Mouse (Mus musculus): ENCODE data around the gene Sypl. TPM values are rescaled to one million over a fixed set of nuclear protein-coding genes. Genes with fewer than 3 reads are reported as not detected.
A peak's percentile ranks its signal among the peaks of the same experiment; 100 is the strongest.

Sypl gene
- polyA plus RNA-seq, 1 experiment from 2014 or later: 50.3 TPM

GRCm38 (mm10) chr12:32924245-32924644, 29.4 kb upstream of the Sypl start:
- WGBS: 38% methylated on average over 3 of the region's 3 CpGs
- no peak for DNase-seq (ENCODE audit: low spot score)
- Histone ChIP-seq H3K27me3 (replicated peaks; ENCODE audit: low read depth, poor library complexity, severe bottlenecking) (no peaks in the 10 kb centered on the region; the same call in 1 of the 2 replicates), H3K27ac (replicated peaks) (no peak overlapping the region), H3K4me3 (no peak overlapping the region), H3K9me3 (no peaks in the 10 kb centered on the region), H3K36me3 (replicated peaks) (no peaks in the 10 kb centered on the region), H3K4me1 (peaks cover 22% of the 10 kb centered on the region)

DNA sequence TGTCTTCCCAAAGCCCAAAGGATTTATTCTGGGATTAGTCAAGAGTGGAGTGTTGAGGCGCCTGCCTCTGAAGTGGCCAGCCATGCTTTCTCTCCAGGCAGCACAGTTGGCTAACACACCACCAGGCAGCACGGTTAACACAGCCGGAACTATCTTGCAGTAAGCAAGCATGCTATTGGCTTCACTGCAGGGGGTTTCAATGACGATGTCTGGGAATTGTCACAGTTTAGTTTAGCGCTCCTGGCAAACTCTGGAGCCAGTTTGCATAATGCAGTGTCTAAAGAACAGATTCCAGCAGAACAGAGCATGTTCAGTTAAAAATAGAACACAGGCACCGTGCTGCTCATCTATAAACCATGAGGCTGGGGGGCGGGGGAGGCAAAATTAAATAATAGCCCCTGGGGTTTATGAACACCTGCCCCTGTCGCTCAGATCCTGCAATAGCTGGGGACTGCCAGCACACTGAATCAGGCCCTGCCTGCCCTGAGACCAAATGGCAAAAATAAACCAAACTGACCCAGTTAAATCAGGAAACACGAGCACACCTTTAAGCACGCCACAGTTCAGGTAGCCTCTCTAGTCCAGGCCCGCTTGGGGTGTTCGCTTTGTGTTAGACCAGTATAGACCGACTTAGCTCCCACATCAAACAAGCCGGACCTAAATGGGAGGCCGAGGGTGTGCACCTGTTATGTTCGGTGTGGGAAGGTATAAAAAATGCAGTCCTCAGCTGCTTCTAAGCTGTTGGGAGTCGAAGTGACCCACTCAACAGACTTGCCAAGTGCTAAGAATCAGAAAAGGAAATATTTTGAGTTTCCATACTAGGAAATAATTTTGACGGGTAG, 27.1 kb upstream of the Sypl start:
- Histone ChIP-seq H3K9me3 (no peaks in the 10 kb centered on the region), H3K4me1 (peaks cover 21% of the 10 kb centered on the region), H3K36me3 (replicated peaks) (no peaks in the 10 kb centered on the region), H3K27me3 (replicated peaks; ENCODE audit: low read depth, poor library complexity, severe bottlenecking) (peaks cover 7% of the 10 kb centered on the region), H3K27ac (replicated peaks) (no peak overlapping the region), H3K4me3 (no peak overlapping the region)
- WGBS: 67% methylated on average over 18 of the region's 18 CpGs
- no peak for DNase-seq (ENCODE audit: low spot score)

- DNase-seq (ENCODE audit: low spot score): no peak
- WGBS: 86% methylated on average over 10 of the region's 10 CpGs
- Histone ChIP-seq H3K27me3 (replicated peaks; ENCODE audit: low read depth, poor library complexity, severe bottlenecking) (peaks cover 7% of the 10 kb centered on the region), H3K36me3 (replicated peaks) (no peaks in the 10 kb centered on the region), H3K9me3 (no peaks in the 10 kb centered on the region), H3K4me3 (no peak overlapping the region), H3K27ac (replicated peaks) (no peak overlapping the region), H3K4me1 (peaks cover 21% of the 10 kb centered on the region)
Observed at GRCm38 (mm10) chr12:32927231-32927835, 26.4 kb upstream of the Sypl start.

- no peak for DNase-seq (ENCODE audit: low spot score)
- H3K27ac ChIP-seq (replicated peaks): no peak overlapping the region; the same call in 1 of the 2 replicates
- 18% methylated on average over 3 of the region's 3 CpGs for WGBS
Observed at GRCm38 (mm10) chr12:32928180-32928579, 25.5 kb upstream of the Sypl start.

DNA sequence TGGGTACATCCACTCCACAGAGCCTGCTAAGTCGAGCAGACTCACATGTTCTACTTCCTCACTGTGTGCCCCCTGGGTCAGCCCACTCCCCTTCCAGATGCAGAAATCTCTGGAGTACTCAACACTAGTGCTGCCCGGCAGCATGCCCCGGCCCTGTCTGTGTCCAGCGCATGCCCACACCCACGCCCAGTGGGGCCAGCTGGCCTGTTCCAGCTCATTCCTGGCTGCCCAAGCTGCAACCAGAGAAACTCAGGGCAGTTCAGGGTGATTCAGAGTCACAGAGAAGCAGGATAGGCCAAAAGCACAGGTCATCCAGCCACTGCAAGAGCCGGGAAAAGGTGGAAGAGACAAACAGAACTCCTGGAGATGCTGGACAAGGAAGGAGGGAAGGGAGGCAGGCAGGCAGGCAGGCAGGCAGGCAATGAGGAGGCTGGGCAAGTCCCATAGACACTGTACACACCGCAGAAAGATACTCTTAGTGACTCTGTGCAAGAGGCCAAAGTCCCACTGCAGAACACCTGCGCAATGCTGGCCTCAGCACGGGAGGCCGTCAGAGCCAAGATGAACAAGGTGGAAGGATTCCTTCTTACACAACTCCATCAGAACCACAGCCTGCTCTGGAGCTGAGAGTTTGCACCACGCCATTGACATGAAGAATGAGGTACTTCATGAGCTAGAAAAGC, 23.7 kb upstream of the Sypl start:
- Histone ChIP-seq H3K9me3 (no peaks in the 10 kb centered on the region), H3K4me1 (peaks cover 17% of the 10 kb centered on the region), H3K36me3 (replicated peaks) (no peaks in the 10 kb centered on the region), H3K27ac (replicated peaks) (peak overlapping the region; percentile 19; the same call in 1 of the 2 replicates), H3K4me3 (no peak overlapping the region), H3K27me3 (replicated peaks; ENCODE audit: low read depth, poor library complexity, severe bottlenecking) (peaks cover 7% of the 10 kb centered on the region)
- 88% methylated on average over 11 of the region's 11 CpGs for WGBS
- no peak for DNase-seq (ENCODE audit: low spot score)

More at GRCm38 (mm10) chr12:32928180-32928579, 25.5 kb upstream of the Sypl start:
- Histone ChIP-seq H3K4me1 (peaks cover 21% of the 10 kb centered on the region), H3K36me3 (replicated peaks) (no peaks in the 10 kb centered on the region), H3K4me3 (no peak overlapping the region), H3K27me3 (replicated peaks; ENCODE audit: low read depth, poor library complexity, severe bottlenecking) (peaks cover 7% of the 10 kb centered on the region), H3K9me3 (no peaks in the 10 kb centered on the region)

DNA sequence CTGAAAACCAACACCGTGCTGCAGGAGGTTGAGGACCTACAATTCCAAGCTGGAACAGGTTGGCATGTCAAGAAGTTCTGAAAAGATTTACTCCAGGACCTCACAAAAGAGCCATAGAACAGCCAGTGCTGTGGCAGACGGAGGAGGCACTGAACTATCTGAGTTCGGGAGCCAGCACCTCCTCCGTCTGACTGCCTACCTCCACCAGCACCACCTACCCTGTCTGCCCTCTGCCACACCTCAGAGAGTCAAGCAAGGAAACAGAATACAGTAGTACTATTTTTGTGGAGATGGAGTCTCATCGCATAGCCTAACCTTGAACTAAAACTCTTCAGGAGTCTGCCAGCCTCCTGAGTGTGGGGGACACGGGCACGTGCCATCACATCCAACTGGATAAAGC, 23.1 kb upstream of the Sypl start:
- WGBS: 90% methylated on average over 7 of the region's 7 CpGs
- no peaks in the 10 kb centered on the region for H3K36me3 ChIP-seq (replicated peaks)
- peaks cover 17% of the 10 kb centered on the region for H3K4me1 ChIP-seq
- peaks cover 7% of the 10 kb centered on the region for H3K27me3 ChIP-seq (replicated peaks; ENCODE audit: low read depth, poor library complexity, severe bottlenecking)
- no peaks in the 10 kb centered on the region for H3K9me3 ChIP-seq
- no peak overlapping the region for H3K4me3 ChIP-seq
- H3K27ac ChIP-seq (replicated peaks): no peak overlapping the region
- DNase-seq (ENCODE audit: low spot score): no peak

- DNase-seq (ENCODE audit: low spot score): no peak
- no peaks in the 10 kb centered on the region for H3K4me1 ChIP-seq
- no peak overlapping the region for H3K27ac ChIP-seq (replicated peaks)
- WGBS: 82% methylated on average over 4 of the region's 4 CpGs
- no peaks in the 10 kb centered on the region for H3K27me3 ChIP-seq (replicated peaks; ENCODE audit: low read depth, poor library complexity, severe bottlenecking)
- no peaks in the 10 kb centered on the region for H3K9me3 ChIP-seq
- no peak overlapping the region for H3K4me3 ChIP-seq
- no peaks in the 10 kb centered on the region for H3K36me3 ChIP-seq (replicated peaks)
Observed at GRCm38 (mm10) chr12:32936246-32936946, 17.3 kb upstream of the Sypl start.

DNA sequence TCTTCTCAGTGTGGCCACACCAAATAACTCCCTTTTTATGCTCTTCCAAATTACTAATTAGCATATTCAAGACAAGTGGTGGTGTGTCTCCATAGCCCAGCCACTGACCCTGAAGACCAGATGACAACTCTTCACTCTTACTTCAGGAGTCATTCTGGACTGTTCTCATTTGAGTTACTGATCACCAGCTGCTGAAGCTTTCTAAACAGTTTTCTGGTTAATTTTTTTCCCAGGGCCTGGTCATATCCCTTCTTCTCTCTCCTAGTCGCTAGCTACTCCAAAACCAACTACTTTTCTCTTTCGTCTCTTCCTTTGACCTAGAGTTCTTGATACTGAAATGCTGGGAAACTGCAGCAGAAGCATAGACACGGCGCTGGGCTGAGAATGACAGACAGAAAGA, 12.6 kb upstream of the Sypl start:
- H3K9me3 ChIP-seq: no peaks in the 10 kb centered on the region
- no peaks in the 10 kb centered on the region for H3K27me3 ChIP-seq (replicated peaks; ENCODE audit: low read depth, poor library complexity, severe bottlenecking)
- no peaks in the 10 kb centered on the region for H3K4me1 ChIP-seq
- H3K36me3 ChIP-seq (replicated peaks): no peaks in the 10 kb centered on the region
- WGBS: 89% methylated on average over 4 of the region's 4 CpGs
- H3K27ac ChIP-seq (replicated peaks): no peak overlapping the region
- DNase-seq (ENCODE audit: low spot score): no peak
- H3K4me3 ChIP-seq: no peak overlapping the region

- WGBS: 78% methylated on average over 4 of the region's 4 CpGs
- Histone ChIP-seq H3K4me1 (no peaks in the 10 kb centered on the region), H3K4me3 (no peak overlapping the region), H3K27ac (replicated peaks) (no peak overlapping the region), H3K27me3 (replicated peaks; ENCODE audit: low read depth, poor library complexity, severe bottlenecking) (no peaks in the 10 kb centered on the region), H3K9me3 (no peaks in the 10 kb centered on the region), H3K36me3 (replicated peaks) (no peaks in the 10 kb centered on the region)
- no peak for DNase-seq (ENCODE audit: low spot score)
Observed at GRCm38 (mm10) chr12:32943347-32943746, 10.3 kb upstream of the Sypl start.

DNA sequence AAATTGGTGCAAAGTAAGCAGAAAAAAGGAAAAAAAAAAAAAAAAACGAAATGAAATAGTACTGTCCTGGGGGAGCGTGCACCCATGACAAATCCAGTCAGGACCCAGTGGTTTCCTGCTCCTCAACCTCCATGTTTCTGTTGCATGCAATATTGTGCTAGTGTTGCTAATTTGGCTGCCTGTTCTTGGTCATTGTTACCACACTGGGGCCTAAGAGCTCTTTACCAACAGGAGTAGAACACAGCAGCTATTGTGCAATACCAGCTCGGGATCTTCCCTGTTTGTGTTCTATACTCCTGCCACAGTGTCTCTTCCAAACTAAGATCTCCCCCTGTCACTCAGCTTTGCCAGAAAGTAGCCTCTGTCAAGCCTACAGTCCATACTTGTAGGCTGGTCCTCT, 9.7 kb upstream of the Sypl start:
- no peaks in the 10 kb centered on the region for H3K4me1 ChIP-seq
- no peak overlapping the region for H3K4me3 ChIP-seq
- no peak for DNase-seq (ENCODE audit: low spot score)
- no peak overlapping the region for H3K27ac ChIP-seq (replicated peaks)
- no peaks in the 10 kb centered on the region for H3K9me3 ChIP-seq
- 69% methylated on average over 3 of the region's 3 CpGs for WGBS
- no peaks in the 10 kb centered on the region for H3K27me3 ChIP-seq (replicated peaks; ENCODE audit: low read depth, poor library complexity, severe bottlenecking)
- no peaks in the 10 kb centered on the region for H3K36me3 ChIP-seq (replicated peaks)

DNA sequence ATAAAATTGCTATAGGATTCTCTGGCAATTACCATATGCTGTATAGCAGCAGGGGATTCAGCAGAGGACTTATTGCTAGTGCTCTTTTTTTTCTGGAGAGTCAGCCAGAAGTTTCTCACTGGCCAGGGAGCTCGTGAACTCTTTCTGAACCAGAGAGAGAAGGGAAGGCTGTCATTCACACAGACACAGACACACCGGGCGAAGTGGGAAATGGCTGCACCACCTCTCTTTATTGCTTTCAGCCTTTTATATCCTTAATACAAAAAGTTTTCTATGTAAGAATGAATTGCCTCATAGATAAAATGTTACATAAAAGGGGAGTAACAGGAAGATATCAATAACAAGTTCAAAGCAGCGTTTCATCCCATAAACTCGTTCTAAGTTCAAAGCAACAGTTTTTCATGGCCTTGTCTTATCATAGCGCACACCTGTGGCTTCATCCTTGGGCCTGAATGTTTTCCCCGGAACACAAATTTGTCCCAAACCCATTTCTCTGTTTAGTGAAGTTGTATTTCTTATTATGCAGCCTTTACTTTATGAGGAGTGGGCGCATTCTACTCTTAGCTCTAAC, 8.7 kb upstream of the Sypl start:
- H3K4me3 ChIP-seq: no peak overlapping the region
- no peaks in the 10 kb centered on the region for H3K27me3 ChIP-seq (replicated peaks; ENCODE audit: low read depth, poor library complexity, severe bottlenecking)
- no peak overlapping the region for H3K27ac ChIP-seq (replicated peaks)
- 0 out of 2 replicates have a peak, but pooled peaks cover 1% of the 10 kb centered on the region for H3K4me1 ChIP-seq
- H3K36me3 ChIP-seq (replicated peaks): no peaks in the 10 kb centered on the region
- no peaks in the 10 kb centered on the region for H3K9me3 ChIP-seq
- no peak for DNase-seq (ENCODE audit: low spot score)
- 80% methylated on average over 8 of the region's 8 CpGs for WGBS

GRCm38 (mm10) chr12:32946376-32946775, 7.3 kb upstream of the Sypl start:
- H3K27ac ChIP-seq (replicated peaks): no peak overlapping the region
- WGBS: 79% methylated on average over 4 of the region's 4 CpGs
- no peaks in the 10 kb centered on the region for H3K27me3 ChIP-seq (replicated peaks; ENCODE audit: low read depth, poor library complexity, severe bottlenecking)
- H3K4me1 ChIP-seq: 0 out of 2 replicates have a peak, but pooled peaks cover 7% of the 10 kb centered on the region
- H3K4me3 ChIP-seq: no peak overlapping the region
- H3K36me3 ChIP-seq (replicated peaks): no peaks in the 10 kb centered on the region
- H3K9me3 ChIP-seq: no peaks in the 10 kb centered on the region
- DNase-seq (ENCODE audit: low spot score): no peak
